ENCODE assay signal across 13 mouse cellular contexts in genomic region chr3:23962961-23963621, GRCm38 (mm10).
"Had no signal": no experiment of that assay in that cellular context is flagged by ENCODE, and none has a peak within 500 bp of the region (broad histone marks: within the 10 kb centered on the region; RNA-seq: fewer than 3 reads in every experiment).

No protein-coding gene starts in this region.

- H3K4me1 ChIP-seq: limb, embryonic 13.5 days; midbrain, embryonic 10.5 days; neural tube, embryonic 13.5 days had no signal

- H3K4me2 ChIP-seq: limb, embryonic 13.5 days; liver, embryonic 11.5 days; lung, embryonic 14.5 days; neural tube, embryonic 13.5 days had no signal

- H3K9me3 ChIP-seq: limb, embryonic 13.5 days; midbrain, embryonic 10.5 days; neural tube, embryonic 13.5 days had no signal

- DNase-seq: kidney, adult 8-10 months; kidney, postnatal 4 days; left cerebral cortex, postnatal 4 days; lung, embryonic 14.5 days; lung, postnatal 10 days; lung, postnatal 4 days; thymus, postnatal 4 days had no signal

- H3K27me3 ChIP-seq: limb, embryonic 13.5 days; neural tube, embryonic 13.5 days had no signal

- H3K9ac ChIP-seq: limb, embryonic 13.5 days; lung, embryonic 14.5 days; neural tube, embryonic 13.5 days had no signal

- H3K36me3 ChIP-seq: limb, embryonic 13.5 days; midbrain, embryonic 10.5 days; neural tube, embryonic 13.5 days had no signal

- H3K27ac ChIP-seq: kidney, postnatal 0 days; limb, embryonic 13.5 days; midbrain, embryonic 10.5 days; neural tube, embryonic 13.5 days; stomach, postnatal 0 days had no signal

- H3K4me3 ChIP-seq: limb, embryonic 13.5 days; midbrain, embryonic 10.5 days; neural tube, embryonic 13.5 days had no signal
